Mouse (Mus musculus): ENCODE measurements around the gene Rab11fip3. TPM values are rescaled to one million over a fixed set of nuclear protein-coding genes. Genes with fewer than 3 reads are reported as not detected.
A peak's percentile ranks its signal among the peaks of the same experiment; 100 is the strongest.

Gene Rab11fip3
- polyA plus RNA-seq, 1 experiment from 2014 or later: 7.6 TPM

- 42% methylated on average over 2 of the region's 2 CpGs for WGBS
- peak overlapping the region; percentile 79 for H3K4me2 ChIP-seq
- no peaks in the 10 kb centered on the region for H3K27me3 ChIP-seq (replicated peaks; ENCODE audit: control insufficient read depth, insufficient read depth, low read length)
- H3K9ac ChIP-seq (ENCODE audit: low read depth, low read length): peak overlapping the region; percentile 95
- peaks cover 10% of the 10 kb centered on the region for H3K36me3 ChIP-seq (ENCODE audit: control insufficient read depth, insufficient read depth, low read length)
- H3K9me3 ChIP-seq (ENCODE audit: control insufficient read depth, low read length): no peaks in the 10 kb centered on the region
- H3K4me3 ChIP-seq (ENCODE audit: low read depth, low read length): peak overlapping the region; percentile 78
- peaks cover 47% of the 10 kb centered on the region for H3K4me1 ChIP-seq (replicated peaks; ENCODE audit: control insufficient read depth, insufficient read depth, low read length)
- DNase-seq (ENCODE audit: low spot score) (peak; percentile 73), ATAC-seq (replicated peaks; ENCODE audit: low FRiP score) (peak; percentile 90)
- H3K27ac ChIP-seq (ENCODE audit: low read depth, low read length): peak overlapping the region; percentile 93
Measured at GRCm38 (mm10) chr17:25942597-25943151, 126.7 kb downstream of the Rab11fip3 start.

- Histone ChIP-seq H3K36me3 (ENCODE audit: control insufficient read depth, insufficient read depth, low read length) (peaks cover 19% of the 10 kb centered on the region), H3K27ac (ENCODE audit: low read depth, low read length) (peak overlapping the region; percentile 93), H3K27me3 (replicated peaks; ENCODE audit: control insufficient read depth, insufficient read depth, low read length) (no peaks in the 10 kb centered on the region), H3K4me2 (peak overlapping the region; percentile 79), H3K9ac (ENCODE audit: low read depth, low read length) (peak overlapping the region; percentile 95), H3K4me1 (replicated peaks; ENCODE audit: control insufficient read depth, insufficient read depth, low read length) (peaks cover 38% of the 10 kb centered on the region), H3K9me3 (ENCODE audit: control insufficient read depth, low read length) (no peaks in the 10 kb centered on the region), H3K4me3 (ENCODE audit: low read depth, low read length) (peak overlapping the region; percentile 78)
- DNase-seq (ENCODE audit: low spot score) (peak; percentile 83), ATAC-seq (replicated peaks; ENCODE audit: low FRiP score) (no peak)
- WGBS: 3% methylated on average over 54 of the region's 54 CpGs
Measured at GRCm38 (mm10) chr17:25941511-25942241, 127.7 kb downstream of the Rab11fip3 start.

Other genes starting within 250 kb of the Rab11fip3 start
- 29.8 and 31.9 TPM in 2 replicates for gene Wdr24, start 245.9 kb downstream of the Rab11fip3 start, polyA plus RNA-seq (2014; fragmentation: Nextera tagmentation; extraction: Ambion mirVana)
- 36.6 and 37.0 TPM in 2 replicates for gene Jmjd8, start 240.7 kb downstream of the Rab11fip3 start, polyA plus RNA-seq (2014; fragmentation: Nextera tagmentation; extraction: Ambion mirVana)
- 249 and 252 TPM in 2 replicates for gene Stub1, start 236.2 kb downstream of the Rab11fip3 start, polyA plus RNA-seq (2014; fragmentation: Nextera tagmentation; extraction: Ambion mirVana)
- 0.60 and 1.6 TPM in 2 replicates for gene Rhbdl1, start 232.3 kb downstream of the Rab11fip3 start, polyA plus RNA-seq (2014; fragmentation: Nextera tagmentation; extraction: Ambion mirVana)
- 0.78 and 1.1 TPM in 2 replicates for gene Gm20683, start 227.8 kb downstream of the Rab11fip3 start, polyA plus RNA-seq (2014; fragmentation: Nextera tagmentation; extraction: Ambion mirVana)
- 9.6 and 12.8 TPM in 2 replicates for gene Rhot2, start 224.7 kb downstream of the Rab11fip3 start, polyA plus RNA-seq (2014; fragmentation: Nextera tagmentation; extraction: Ambion mirVana)
- gene Wdr90, start 208.1 kb downstream of the Rab11fip3 start, polyA plus RNA-seq (2014; fragmentation: Nextera tagmentation; extraction: Ambion mirVana): 22.2 and 25.7 TPM in 2 replicates
- 96.5 and 110 TPM in 2 replicates for gene Mcrip2, start 200.8 kb downstream of the Rab11fip3 start, polyA plus RNA-seq (2014; fragmentation: Nextera tagmentation; extraction: Ambion mirVana)
- gene Mettl26, start 194.5 kb downstream of the Rab11fip3 start, polyA plus RNA-seq (2014; fragmentation: Nextera tagmentation; extraction: Ambion mirVana): 70.7 and 74.5 TPM in 2 replicates
- gene Wfikkn1, start 188.7 kb downstream of the Rab11fip3 start, polyA plus RNA-seq (2014; fragmentation: Nextera tagmentation; extraction: Ambion mirVana): 2.1 and 2.4 TPM in 2 replicates
- 9.9 and 10.7 TPM in 2 replicates for gene Rab40c, start 149.8 kb downstream of the Rab11fip3 start, polyA plus RNA-seq (2014; fragmentation: Nextera tagmentation; extraction: Ambion mirVana)
- gene Pigq, start 124.6 kb downstream of the Rab11fip3 start, polyA plus RNA-seq (2014; fragmentation: Nextera tagmentation; extraction: Ambion mirVana): 137 and 139 TPM in 2 replicates
- 0.85 and 1.4 TPM in 2 replicates for gene Nhlrc4, start 124.6 kb downstream of the Rab11fip3 start, polyA plus RNA-seq (2014; fragmentation: Nextera tagmentation; extraction: Ambion mirVana)
- gene A930017K11Rik, start 117.0 kb downstream of the Rab11fip3 start, polyA plus RNA-seq (2014; fragmentation: Nextera tagmentation; extraction: Ambion mirVana): 0.68 and 0.85 TPM in 2 replicates
- gene Capn15, start 83.8 kb downstream of the Rab11fip3 start, polyA plus RNA-seq (2014; fragmentation: Nextera tagmentation; extraction: Ambion mirVana): 23.0 and 27.4 TPM in 2 replicates
- gene Decr2, start 20.8 kb upstream of the Rab11fip3 start, polyA plus RNA-seq (2014; fragmentation: Nextera tagmentation; extraction: Ambion mirVana): 18.2 and 20.1 TPM in 2 replicates
- 111 and 120 TPM in 2 replicates for gene Nme4, start 26.0 kb upstream of the Rab11fip3 start, polyA plus RNA-seq (2014; fragmentation: Nextera tagmentation; extraction: Ambion mirVana)
- 1.6 and 2.1 TPM in 2 replicates for gene Tmem8, start 43.7 kb upstream of the Rab11fip3 start, polyA plus RNA-seq (2014; fragmentation: Nextera tagmentation; extraction: Ambion mirVana)
- 253 TPM in 2 replicates for gene Mrpl28, start 53.9 kb upstream of the Rab11fip3 start, polyA plus RNA-seq (2014; fragmentation: Nextera tagmentation; extraction: Ambion mirVana)
- 12.8 and 13.1 TPM in 2 replicates for gene Axin1, start 69.1 kb upstream of the Rab11fip3 start, polyA plus RNA-seq (2014; fragmentation: Nextera tagmentation; extraction: Ambion mirVana)
- 62.4 and 68.8 TPM in 2 replicates for gene Pdia2, start 129.5 kb upstream of the Rab11fip3 start, polyA plus RNA-seq (2014; fragmentation: Nextera tagmentation; extraction: Ambion mirVana)
- 2.2 and 2.4 TPM in 2 replicates for gene Rgs11, start 133.4 kb upstream of the Rab11fip3 start, polyA plus RNA-seq (2014; fragmentation: Nextera tagmentation; extraction: Ambion mirVana)
- gene Arhgdig, start 138.2 kb upstream of the Rab11fip3 start, polyA plus RNA-seq (2014; fragmentation: Nextera tagmentation; extraction: Ambion mirVana): 27.7 and 28.8 TPM in 2 replicates
- gene Fam234a, start 174.7 kb upstream of the Rab11fip3 start, polyA plus RNA-seq (2014; fragmentation: Nextera tagmentation; extraction: Ambion mirVana): 19.6 and 20.2 TPM in 2 replicates
- gene Luc7l, start 183.3 kb upstream of the Rab11fip3 start, polyA plus RNA-seq (2014; fragmentation: Nextera tagmentation; extraction: Ambion mirVana): 107 and 110 TPM in 2 replicates